Mouse (Mus musculus) gastrocnemius, postnatal 14 days (tissue): ENCODE data around the gene Dpf3. TPM values are rescaled to one million over a fixed set of nuclear protein-coding genes. Genes with fewer than 3 reads are reported as not detected.

Experiments
- DNase-seq: peaks from one replicate; pipeline ENCODE4 v3.0.0; 2021; ENCODE audit warnings: mixed read lengths
- intact Hi-C: fragments of 180-260 bp; cut with DNase I; formaldehyde crosslinking; loops from one replicate; pipeline ENCODE4 v1.15.1; 2025; ENCODE audit warnings: low total_unique reads
- total RNA-seq, 2 experiments: library from RNA; stranded (reverse); gene quantifications; 2 replicates each; pipeline ENCODE4 v1.2.3; 2021

Dpf3 gene
- total RNA-seq, 2 experiments from 2014 or later = 18.7 to 19.5 TPM

GRCm38 (mm10) chr12:83310567-83310966 lies 176.9 kb downstream of the Dpf3 start:
- intact Hi-C loops = no loop called here
- DNase-seq = no peak

- DNase-seq = no peak
- intact Hi-C loops = loop anchor here (10.0 kb wide), 1 partner anchor 194 kb away; no protein-coding TSS in a partner anchor
Observed at GRCm38 (mm10) chr12:83309031-83309804, 178.3 kb downstream of the Dpf3 start.

GRCm38 (mm10) chr12:83308627-83309026 lies 178.9 kb downstream of the Dpf3 start:
- intact Hi-C loops = loop anchor here (10.0 kb wide), 1 partner anchor 194 kb away; no protein-coding TSS in a partner anchor
- DNase-seq = no peak

GRCm38 (mm10) chr12:83303221-83303620 lies 184.3 kb downstream of the Dpf3 start:
- DNase-seq = no peak
- intact Hi-C loops = loop anchor here (10.0 kb wide), 1 partner anchor 188 kb away; no protein-coding TSS in a partner anchor

- intact Hi-C loops = loop anchor here (10.0 kb wide), 1 partner anchor 188 kb away; no protein-coding TSS in a partner anchor
- peak; percentile 45 for DNase-seq
Observed at GRCm38 (mm10) chr12:83302320-83303153, 185.0 kb downstream of the Dpf3 start.

- intact Hi-C loops = loop anchor here (10.0 kb wide), 1 partner anchor 187 kb away; no protein-coding TSS in a partner anchor
- peak; percentile 49 for DNase-seq
Observed at GRCm38 (mm10) chr12:83301616-83302319, 185.7 kb downstream of the Dpf3 start.

- DNase-seq = no peak
- intact Hi-C loops = no loop called here
Observed at GRCm38 (mm10) chr12:83298358-83298757, 189.2 kb downstream of the Dpf3 start.

GRCm38 (mm10) chr12:83295031-83295430 lies 192.5 kb downstream of the Dpf3 start:
- no peak for DNase-seq
- intact Hi-C loops = no loop called here

- intact Hi-C loops = no loop called here
- no peak for DNase-seq
Observed at GRCm38 (mm10) chr12:83291915-83292314, 195.6 kb downstream of the Dpf3 start.

GRCm38 (mm10) chr12:83286496-83287492 lies 200.7 kb downstream of the Dpf3 start:
- intact Hi-C loops = no loop called here
- DNase-seq = no peak

GRCm38 (mm10) chr12:83283591-83284320 lies 203.8 kb downstream of the Dpf3 start:
- no peak for DNase-seq
- intact Hi-C loops = no loop called here

- intact Hi-C loops = no loop called here
- peak; percentile 75 for DNase-seq
Observed at GRCm38 (mm10) chr12:83277537-83278441, 209.7 kb downstream of the Dpf3 start.

GRCm38 (mm10) chr12:83271215-83271614 lies 216.3 kb downstream of the Dpf3 start:
- intact Hi-C loops = no loop called here
- DNase-seq = no peak

GRCm38 (mm10) chr12:83268504-83268922 lies 219.0 kb downstream of the Dpf3 start:
- intact Hi-C loops = no loop called here

GRCm38 (mm10) chr12:83260540-83260939 lies 227.0 kb downstream of the Dpf3 start:
- intact Hi-C loops = no loop called here

More at GRCm38 (mm10) chr12:83268504-83268922, 219.0 kb downstream of the Dpf3 start:
- DNase-seq = peak; percentile 74

GRCm38 (mm10) chr12:83254399-83254798 lies 233.1 kb downstream of the Dpf3 start:
- intact Hi-C loops = no loop called here
- DNase-seq = no peak

More at GRCm38 (mm10) chr12:83260540-83260939, 227.0 kb downstream of the Dpf3 start:
- no peak for DNase-seq

- DNase-seq = no peak
- intact Hi-C loops = no loop called here
Observed at GRCm38 (mm10) chr12:83249066-83249465, 238.4 kb downstream of the Dpf3 start.
